Mouse (Mus musculus) kidney, postnatal 14 days (tissue): ENCODE data around the gene Pcnx3.

Experiments
- DNase-seq: peaks from one replicate; pipeline ENCODE4 v3.0.0; 2022; ENCODE audit warnings: mixed read lengths

Gene Pcnx3

GRCm38 (mm10) chr19:5688200-5689087 is at the start of gene Pcnx3, which contains the start of gene Map3k11:
Gene Pcnx3 (minus strand): TSS chr19:5688908.
Gene Map3k11 (plus strand): TSS chr19:5688742.
- DNase-seq = peak; percentile 99

GRCm38 (mm10) chr19:5734325-5734724 is 45.6 kb upstream of the Pcnx3 start:
- no peak for DNase-seq

- peak; percentile 96 for DNase-seq
Measured at GRCm38 (mm10) chr19:5731264-5731978, 42.7 kb upstream of the Pcnx3 start.

- DNase-seq = no peak
Measured at GRCm38 (mm10) chr19:5730314-5731186, 41.8 kb upstream of the Pcnx3 start.

GRCm38 (mm10) chr19:5729444-5729815 is 40.7 kb upstream of the Pcnx3 start, which contains the start of gene Fam89b:
Gene Fam89b (minus strand): TSS chr19:5729653.
- peak; percentile 94 for DNase-seq

GRCm38 (mm10) chr19:5728631-5729443 is 40.1 kb upstream of the Pcnx3 start:
- peak; percentile 70 for DNase-seq

GRCm38 (mm10) chr19:5727701-5728100 is 39.0 kb upstream of the Pcnx3 start:
- peak; percentile 89 for DNase-seq

- no peak for DNase-seq
Measured at GRCm38 (mm10) chr19:5726961-5727578, 38.4 kb upstream of the Pcnx3 start.

GRCm38 (mm10) chr19:5725767-5726515 is 37.2 kb upstream of the Pcnx3 start, which contains the start of gene Ehbp1l1:
Gene Ehbp1l1 (minus strand): TSS chr19:5726317.
- DNase-seq = peak; percentile 89

GRCm38 (mm10) chr19:5725029-5725707 is 36.5 kb upstream of the Pcnx3 start:
- no peak for DNase-seq

- peak; percentile 75 for DNase-seq
Measured at GRCm38 (mm10) chr19:5724549-5724941, 35.8 kb upstream of the Pcnx3 start.

GRCm38 (mm10) chr19:5723934-5724548 is 35.3 kb upstream of the Pcnx3 start:
- DNase-seq = no peak

- no peak for DNase-seq
Measured at GRCm38 (mm10) chr19:5722848-5723425, 34.2 kb upstream of the Pcnx3 start.

- DNase-seq = no peak
Measured at GRCm38 (mm10) chr19:5721233-5721632, 32.5 kb upstream of the Pcnx3 start.

GRCm38 (mm10) chr19:5716955-5717354 is 28.2 kb upstream of the Pcnx3 start:
- no peak for DNase-seq

GRCm38 (mm10) chr19:5715793-5716688 is 27.3 kb upstream of the Pcnx3 start:
- peak; percentile 58 for DNase-seq

GRCm38 (mm10) chr19:5713730-5714129 is 25.0 kb upstream of the Pcnx3 start:
- DNase-seq = peak; percentile 84

- DNase-seq = no peak
Measured at GRCm38 (mm10) chr19:5713255-5713654, 24.5 kb upstream of the Pcnx3 start.
